Mouse (Mus musculus) testis, adult 2 months (tissue): Measurements from ENCODE around the gene Tmtc4. TPM values are rescaled to one million over a fixed set of nuclear protein-coding genes. Genes with fewer than 3 reads are reported as not detected.

Experiments
- H3K27ac ChIP-seq: fragments of 200-500 bp; 2 replicates; pipeline ENCODE4 v1.5.1; 2012; ENCODE audit warnings: low read depth, low read length; ENCODE audit not compliant: control insufficient read depth, insufficient read depth
- H3K27me3 ChIP-seq: fragments of 200-500 bp; 2 replicates; pipeline ENCODE4 v1.6.1; 2012; ENCODE audit warnings: mild to moderate bottlenecking, low read length, moderate library complexity; ENCODE audit not compliant: control insufficient read depth, insufficient read depth
- H3K36me3 ChIP-seq: fragments of 200-500 bp; 2 replicates; pipeline ENCODE4 v1.6.1; 2012; ENCODE audit warnings: mild to moderate bottlenecking, low read length; ENCODE audit not compliant: control insufficient read depth, insufficient read depth
- H3K4me1 ChIP-seq: fragments of 200-500 bp; 2 replicates; pipeline ENCODE4 v1.6.1; 2012; ENCODE audit warnings: low read length; ENCODE audit not compliant: control insufficient read depth, insufficient read depth
- H3K4me3 ChIP-seq: fragments of 200-500 bp; 2 replicates; pipeline ENCODE4 v1.5.1; 2012; ENCODE audit warnings: low read depth, mild to moderate bottlenecking, low read length, moderate library complexity, mixed read lengths; ENCODE audit not compliant: control insufficient read depth
- CTCF ChIP-seq: fragments of 200-500 bp; IDR thresholded peaks from 2 replicates; pipeline ENCODE4 v1.5.1; 2012; ENCODE audit warnings: low read depth, mild to moderate bottlenecking, inconsistent platforms, low read length, moderate library complexity; ENCODE audit not compliant: control insufficient read depth, insufficient read depth, insufficient replicate concordance
- POLR2A ChIP-seq: fragments of 200-500 bp; IDR thresholded peaks from 2 replicates; pipeline ENCODE4 v1.6.1; 2012; ENCODE audit warnings: low read depth, mild to moderate bottlenecking, inconsistent platforms, low read length, moderate library complexity; ENCODE audit not compliant: control insufficient read depth
- polyA plus RNA-seq: library from polyadenylated mRNA; depleted of rRNA; stranded (reverse); fragments of >200 nt; gene quantifications from 2 replicates; pipeline ENCODE4 v1.2.3, GENCODE M21; 2012

The Tmtc4 gene
- polyA plus RNA-seq, 1 experiment: 10.4 TPM

GRCm38 (mm10) chr14:122990521-122991052, 6.8 kb upstream of the Tmtc4 start:
- H3K27me3 ChIP-seq: no peaks in the 10 kb centered on the region
- H3K27ac ChIP-seq: no peak overlapping the region
- H3K36me3 ChIP-seq: no peaks in the 10 kb centered on the region
- TF ChIP-seq POLR2A: no peak
- TF ChIP-seq CTCF: no peak
- H3K4me1 ChIP-seq: no peaks in the 10 kb centered on the region; the same call in 1 of the 2 replicates
- peak overlapping the region; percentile 46 for H3K4me3 ChIP-seq

GRCm38 (mm10) chr14:122986404-122986803, 2.6 kb upstream of the Tmtc4 start:
- H3K27ac ChIP-seq: no peak overlapping the region
- TF ChIP-seq POLR2A (no peak), CTCF (no peak)
- no peaks in the 10 kb centered on the region for H3K36me3 ChIP-seq
- H3K4me3 ChIP-seq: no peak overlapping the region
- peaks cover 9% of the 10 kb centered on the region for H3K4me1 ChIP-seq
- no peaks in the 10 kb centered on the region for H3K27me3 ChIP-seq

GRCm38 (mm10) chr14:122982571-122983225, 1.1 kb downstream of the Tmtc4 start:
- H3K4me1 ChIP-seq: peaks cover 9% of the 10 kb centered on the region
- no peak overlapping the region for H3K27ac ChIP-seq

GRCm38 (mm10) chr14:122981831-122982485, 1.9 kb downstream of the Tmtc4 start:
- Histone ChIP-seq H3K27ac (no peak overlapping the region), H3K36me3 (no peaks in the 10 kb centered on the region), H3K27me3 (no peaks in the 10 kb centered on the region), H3K4me3 (no peak overlapping the region), H3K4me1 (peaks cover 9% of the 10 kb centered on the region)
- TF ChIP-seq CTCF (no peak), POLR2A (no peak)

More at GRCm38 (mm10) chr14:122982571-122983225, 1.1 kb downstream of the Tmtc4 start:
- no peaks in the 10 kb centered on the region for H3K27me3 ChIP-seq
- H3K4me3 ChIP-seq: peak overlapping the region; percentile 91
- no peaks in the 10 kb centered on the region for H3K36me3 ChIP-seq
- TF ChIP-seq POLR2A (no peak), CTCF (no peak)

GRCm38 (mm10) chr14:122978871-122979270, 5.0 kb downstream of the Tmtc4 start:
- TF ChIP-seq POLR2A: no peak
- Histone ChIP-seq H3K4me3 (no peak overlapping the region), H3K27ac (no peak overlapping the region), H3K27me3 (no peaks in the 10 kb centered on the region), H3K36me3 (no peaks in the 10 kb centered on the region), H3K4me1 (peaks cover 9% of the 10 kb centered on the region)

GRCm38 (mm10) chr14:122977797-122978140, 6.1 kb downstream of the Tmtc4 start:
- no peak for TF ChIP-seq CTCF
- no peak for TF ChIP-seq POLR2A

GRCm38 (mm10) chr14:122977056-122977796, 6.6 kb downstream of the Tmtc4 start:
- TF ChIP-seq CTCF (no peak), POLR2A (no peak)
- Histone ChIP-seq H3K36me3 (no peaks in the 10 kb centered on the region), H3K4me1 (no peaks in the 10 kb centered on the region), H3K27me3 (no peaks in the 10 kb centered on the region), H3K4me3 (no peak overlapping the region), H3K27ac (no peak overlapping the region)

More at GRCm38 (mm10) chr14:122977797-122978140, 6.1 kb downstream of the Tmtc4 start:
- Histone ChIP-seq H3K4me1 (peaks cover 4% of the 10 kb centered on the region), H3K36me3 (no peaks in the 10 kb centered on the region), H3K27me3 (no peaks in the 10 kb centered on the region), H3K4me3 (no peak overlapping the region), H3K27ac (no peak overlapping the region)
